Mouse (Mus musculus): ENCODE results near the gene Ppm1a.

The Ppm1a gene

GRCm38 (mm10) chr12:72757086-72757485, at the start of gene Ppm1a:
Ppm1a (plus strand) TSS chr12:72757455.
- no peak for DNase-seq (ENCODE audit: low spot score in 2 of 2)

GRCm38 (mm10) chr12:72709981-72710380, 47.3 kb upstream of the Ppm1a start:
- DNase-seq (ENCODE audit: low spot score in 2 of 2), result no peak

GRCm38 (mm10) chr12:72714896-72715295, 42.4 kb upstream of the Ppm1a start:
- no peak for DNase-seq (ENCODE audit: low spot score in 2 of 2)

GRCm38 (mm10) chr12:72715846-72716245, 41.4 kb upstream of the Ppm1a start:
- no peak for DNase-seq (ENCODE audit: low spot score in 2 of 2)

- no peak for DNase-seq (ENCODE audit: low spot score in 2 of 2)
Measured at GRCm38 (mm10) chr12:72719046-72719445, 38.2 kb upstream of the Ppm1a start.

- DNase-seq (ENCODE audit: low spot score in 2 of 2), result no peak
Measured at GRCm38 (mm10) chr12:72719452-72720087, 37.7 kb upstream of the Ppm1a start.

GRCm38 (mm10) chr12:72721710-72722109, 35.5 kb upstream of the Ppm1a start:
- DNase-seq (ENCODE audit: low spot score in 2 of 2), result no peak

- no peak for DNase-seq (ENCODE audit: low spot score in 2 of 2)
Measured at GRCm38 (mm10) chr12:72723965-72724364, 33.3 kb upstream of the Ppm1a start.

GRCm38 (mm10) chr12:72727021-72727420, 30.2 kb upstream of the Ppm1a start:
- DNase-seq (ENCODE audit: low spot score in 2 of 2), result no peak

- no peak for DNase-seq (ENCODE audit: low spot score in 2 of 2)
Measured at GRCm38 (mm10) chr12:72727611-72728010, 29.6 kb upstream of the Ppm1a start.

GRCm38 (mm10) chr12:72734112-72734511, 23.1 kb upstream of the Ppm1a start:
- no peak for DNase-seq (ENCODE audit: low spot score in 2 of 2)

GRCm38 (mm10) chr12:72741176-72741575, 16.1 kb upstream of the Ppm1a start:
- DNase-seq (ENCODE audit: low spot score in 2 of 2), result no peak

GRCm38 (mm10) chr12:72744803-72745360, 12.4 kb upstream of the Ppm1a start:
- no peak for DNase-seq (ENCODE audit: low spot score in 2 of 2)

GRCm38 (mm10) chr12:72745486-72745885, 11.8 kb upstream of the Ppm1a start:
- no peak for DNase-seq (ENCODE audit: low spot score in 2 of 2)

- no peak for DNase-seq (ENCODE audit: low spot score in 2 of 2)
Measured at GRCm38 (mm10) chr12:72748341-72748740, 8.9 kb upstream of the Ppm1a start.

GRCm38 (mm10) chr12:72748841-72749240, 8.4 kb upstream of the Ppm1a start:
- DNase-seq (ENCODE audit: low spot score in 2 of 2), result no peak

GRCm38 (mm10) chr12:72749500-72749899, 7.8 kb upstream of the Ppm1a start:
- DNase-seq (ENCODE audit: low spot score in 2 of 2), result no peak

- no peak for DNase-seq (ENCODE audit: low spot score in 2 of 2)
Measured at GRCm38 (mm10) chr12:72750016-72750415, 7.2 kb upstream of the Ppm1a start.

- DNase-seq (ENCODE audit: low spot score in 2 of 2), result no peak
Measured at GRCm38 (mm10) chr12:72750606-72751005, 6.6 kb upstream of the Ppm1a start.

- no peak for DNase-seq (ENCODE audit: low spot score in 2 of 2)
Measured at GRCm38 (mm10) chr12:72757596-72757995, 341 bp downstream of the Ppm1a start.

GRCm38 (mm10) chr12:72759956-72760355, 2.7 kb downstream of the Ppm1a start:
- DNase-seq (ENCODE audit: low spot score in 2 of 2), result no peak

- DNase-seq (ENCODE audit: low spot score in 2 of 2), result peak; percentile 86 to 88
Measured at GRCm38 (mm10) chr12:72760376-72761229, 3.3 kb downstream of the Ppm1a start.

GRCm38 (mm10) chr12:72761230-72761648, 4.0 kb downstream of the Ppm1a start:
- DNase-seq (ENCODE audit: low spot score in 2 of 2), result no peak

All from urinary bladder, adult 18-20 months (tissue).